Mouse (Mus musculus) myocyte (in vitro differentiated cells): Measurements from ENCODE around the gene Olfr1189. TPM values are rescaled to one million over a fixed set of nuclear protein-coding genes. Genes with fewer than 3 reads are reported as not detected.
A peak's percentile ranks its signal among the peaks of the same experiment; 100 is the strongest.
"Not testable (repeated sequence)": the region's sequence is repeated elsewhere in the genome, so short reads cannot be mapped to it uniquely, and the experiment has no call there.

Experiments
- H3K27me3 ChIP-seq: one replicate; pipeline ENCODE4 v1.6.1; 2011; ENCODE audit not compliant: control insufficient read depth, insufficient read depth, insufficient read length
- H3K36me3 ChIP-seq: one replicate; pipeline ENCODE4 v1.6.1; 2011; ENCODE audit not compliant: control insufficient read depth, insufficient read depth
- H3K4me2 ChIP-seq: one replicate; pipeline ENCODE4 v1.6.1; 2011; ENCODE audit warnings: low read depth, control low read depth
- H3K4me3 ChIP-seq: one replicate; pipeline ENCODE4 v1.5.1; 2011; ENCODE audit warnings: mild to moderate bottlenecking, control low read depth, moderate library complexity
- H3K79me2 ChIP-seq: one replicate; pipeline ENCODE4 v1.6.1; 2011; ENCODE audit not compliant: control insufficient read depth, insufficient read depth
- H3ac ChIP-seq: one replicate; pipeline ENCODE4 v1.6.1; 2011; ENCODE audit not compliant: control insufficient read depth, insufficient read length
- CEBPB ChIP-seq: IDR thresholded peaks from 2 replicates; pipeline ENCODE4 v1.6.1; 2011; ENCODE audit warnings: mild to moderate bottlenecking, moderate library complexity; ENCODE audit not compliant: poor library complexity, insufficient read depth, severe bottlenecking
- E2F4 ChIP-seq: IDR thresholded peaks from one replicate; pipeline ENCODE4 v1.6.1; 2011; ENCODE audit warnings: mild to moderate bottlenecking, control low read depth, moderate library complexity; ENCODE audit not compliant: insufficient read depth
- MAX ChIP-seq: IDR thresholded peaks from one replicate; pipeline ENCODE4 v1.6.1; 2011; ENCODE audit warnings: low read depth, mild to moderate bottlenecking, control low read depth
- MYOD1 ChIP-seq, 3 experiments: IDR thresholded peaks; one replicate each; pipeline ENCODE4 v1.6.1; 2011; ENCODE audit warnings: control low read depth in 2 of 3, low read depth in 2 of 3, mild to moderate bottlenecking in 2 of 3, moderate library complexity in 1 of 3; ENCODE audit not compliant: insufficient read length in 2 of 3, control insufficient read depth in 1 of 3
- MYOG ChIP-seq, 3 experiments: IDR thresholded peaks; one replicate each; pipeline ENCODE4 v1.6.1; 2011; ENCODE audit warnings: control low read depth in 2 of 3, low read depth in 2 of 3, mild to moderate bottlenecking in 2 of 3; ENCODE audit not compliant: insufficient read length in 2 of 3, control insufficient read depth in 1 of 3, insufficient read depth in 1 of 3
- POLR2A ChIP-seq: IDR thresholded peaks from one replicate; pipeline ENCODE4 v1.6.1; 2011; ENCODE audit warnings: low read depth, mild to moderate bottlenecking, control low read depth, moderate library complexity; ENCODE audit not compliant: insufficient read length
- POLR2AphosphoS2 ChIP-seq: IDR thresholded peaks from one replicate; pipeline ENCODE4 v1.6.1; 2011; ENCODE audit warnings: low read depth, control low read depth; ENCODE audit not compliant: insufficient read length
- REST ChIP-seq: IDR thresholded peaks from one replicate; pipeline ENCODE4 v1.6.1; 2011; ENCODE audit warnings: mild to moderate bottlenecking, control low read depth, moderate library complexity; ENCODE audit not compliant: insufficient read depth, insufficient read length
- SRF ChIP-seq: IDR thresholded peaks from one replicate; pipeline ENCODE4 v1.6.1; 2011; ENCODE audit warnings: low read depth; ENCODE audit not compliant: control insufficient read depth, insufficient read length
- TCF12 ChIP-seq: IDR thresholded peaks from one replicate; pipeline ENCODE4 v1.6.1; 2011; ENCODE audit warnings: mild to moderate bottlenecking, control low read depth; ENCODE audit not compliant: poor library complexity, insufficient read depth, severe bottlenecking
- TCF3 ChIP-seq: IDR thresholded peaks from one replicate; pipeline ENCODE4 v1.6.1; 2011; ENCODE audit warnings: low read depth, control low read depth; ENCODE audit not compliant: insufficient read length
- USF1 ChIP-seq: IDR thresholded peaks from one replicate; pipeline ENCODE4 v1.6.1; 2011; ENCODE audit warnings: low read depth, mild to moderate bottlenecking, control low read depth, moderate library complexity
- polyA plus RNA-seq: library from polyadenylated mRNA; unstranded; fragments of >200 nt; fragmentation: generic; extraction: Trizol; gene quantifications from one replicate; pipeline ENCODE4 v1.2.1, GENCODE M21; 2012; ENCODE audit warnings: missing spikeins

Gene Olfr1189
- polyA plus RNA-seq: not detected

- TF ChIP-seq TCF12 (no peak), MAX (no peak), CEBPB (no peak), POLR2AphosphoS2 (no peak), USF1 (no peak), MYOG (IDR thresholded peaks at IDR 0.05; ENCODE audit: control insufficient read depth in 1 of 3, insufficient read depth in 1 of 3, insufficient read length in 2 of 3, low read depth in 2 of 3) (no peak), REST (no peak), SRF (no peak), MYOD1 (IDR thresholded peaks at IDR 0.05; ENCODE audit: control insufficient read depth in 1 of 3, insufficient read length in 2 of 3, low read depth in 2 of 3) (no peak)
- Histone ChIP-seq H3K79me2 (no peaks in the 10 kb centered on the region), H3K36me3 (no peaks in the 10 kb centered on the region), H3K4me3 (no peak within 1 kb of the TSS), H3K27me3 (no peaks in the 10 kb centered on the region), H3ac (no peak within 1 kb of the TSS), H3K4me2 (no peak within 1 kb of the TSS)
These were observed at the start of gene Olfr1189 for GRCm38 (mm10) chr2:88586154-88586553. TSS of gene Olfr1189 (plus strand) at chr2:88586454.

GRCm38 (mm10) chr2:88556635-88557034 lies 29.6 kb upstream of the Olfr1189 start, which contains the start of gene Olfr1188:
TSS of gene Olfr1188 (plus strand) at chr2:88556935.
- Histone ChIP-seq H3ac (no peak within 1 kb of the TSS), H3K4me2 (no peak within 1 kb of the TSS), H3K27me3 (no peaks in the 10 kb centered on the region), H3K79me2 (no peaks in the 10 kb centered on the region), H3K36me3 (no peaks in the 10 kb centered on the region), H3K4me3 (no peak within 1 kb of the TSS)
- TF ChIP-seq USF1 (no peak), POLR2AphosphoS2 (no peak), POLR2A (no peak), MYOG (IDR thresholded peaks at IDR 0.05; ENCODE audit: control insufficient read depth in 1 of 3, insufficient read depth in 1 of 3, insufficient read length in 2 of 3, low read depth in 2 of 3) (no peak), CEBPB (no peak), REST (no peak), E2F4 (no peak), TCF3 (no peak), TCF12 (no peak), MAX (no peak), SRF (no peak), MYOD1 (IDR thresholded peaks at IDR 0.05; ENCODE audit: control insufficient read depth in 1 of 3, insufficient read length in 2 of 3, low read depth in 2 of 3) (no peak)

GRCm38 (mm10) chr2:88572696-88573095 lies 13.6 kb upstream of the Olfr1189 start:
- not testable (repeated sequence) for H3K36me3 ChIP-seq, H3K79me2 ChIP-seq, H3K27me3 ChIP-seq, H3ac ChIP-seq
- Histone ChIP-seq H3K4me3 (peak overlapping the region; percentile 8), H3K4me2 (peak overlapping the region; percentile 66)

- H3K79me2 ChIP-seq, H3K36me3 ChIP-seq, H3K27me3 ChIP-seq, H3K4me3 ChIP-seq, H3ac ChIP-seq, H3K4me2 ChIP-seq: not testable (repeated sequence)
These were observed 54.0 kb downstream of the Olfr1189 start, which contains the start of gene Olfr1191-ps1 for GRCm38 (mm10) chr2:88640242-88640641. TSS of gene Olfr1191-ps1 (plus strand) at chr2:88640542.

Other genes starting within 250 kb of the Olfr1189 start
- not detected for gene Olfr1176, start 249.7 kb upstream of the Olfr1189 start, polyA plus RNA-seq
- gene Olfr1177-ps, start 240.0 kb upstream of the Olfr1189 start, polyA plus RNA-seq: not detected
- not detected for gene Olfr1178, start 199.4 kb upstream of the Olfr1189 start, polyA plus RNA-seq
- gene Olfr1179, start 180.0 kb upstream of the Olfr1189 start, polyA plus RNA-seq: not detected
- not detected for gene Olfr1180, start 167.3 kb upstream of the Olfr1189 start, polyA plus RNA-seq
- gene Olfr1181, start 160.3 kb upstream of the Olfr1189 start, polyA plus RNA-seq: not detected
- gene Gm13757, start 137.3 kb upstream of the Olfr1189 start, polyA plus RNA-seq: not detected
- gene Olfr1183, start 131.6 kb upstream of the Olfr1189 start, polyA plus RNA-seq: not detected
- not detected for gene Olfr1184, start 102.9 kb upstream of the Olfr1189 start, polyA plus RNA-seq
- not detected for gene Olfr1185-ps1, start 93.1 kb upstream of the Olfr1189 start, polyA plus RNA-seq
- not detected for gene Olfr1186, start 67.9 kb upstream of the Olfr1189 start, polyA plus RNA-seq
- gene Olfr1188, start 29.5 kb upstream of the Olfr1189 start, polyA plus RNA-seq: not detected
- not detected for gene Olfr1191-ps1, start 54.1 kb downstream of the Olfr1189 start, polyA plus RNA-seq
- gene Olfr1192-ps1, start 62.1 kb downstream of the Olfr1189 start, polyA plus RNA-seq: not detected
- gene Olfr1193, start 89.2 kb downstream of the Olfr1189 start, polyA plus RNA-seq: not detected
- gene Olfr1195, start 102.7 kb downstream of the Olfr1189 start, polyA plus RNA-seq: not detected
- not detected for gene Olfr1196, start 118.1 kb downstream of the Olfr1189 start, polyA plus RNA-seq
- gene Olfr1197, start 145.9 kb downstream of the Olfr1189 start, polyA plus RNA-seq: not detected
- gene Olfr1198, start 164.9 kb downstream of the Olfr1189 start, polyA plus RNA-seq: not detected
- gene Olfr1199, start 174.0 kb downstream of the Olfr1189 start, polyA plus RNA-seq: not detected
- gene Olfr1200, start 184.0 kb downstream of the Olfr1189 start, polyA plus RNA-seq: not detected
- gene Olfr1201, start 206.6 kb downstream of the Olfr1189 start, polyA plus RNA-seq: not detected
- not detected for gene Olfr1202, start 228.0 kb downstream of the Olfr1189 start, polyA plus RNA-seq
- not detected for gene Olfr1205, start 243.3 kb downstream of the Olfr1189 start, polyA plus RNA-seq